Mouse (Mus musculus): ENCODE measurements around the gene Rpl38. TPM values are rescaled to one million over a fixed set of nuclear protein-coding genes. Genes with fewer than 3 reads are reported as not detected.
A peak's percentile ranks its signal among the peaks of the same experiment; 100 is the strongest.

Gene Rpl38
- total and polyA plus RNA-seq, 2 experiments from 2014 or later = 578 to 954 TPM

GRCm38 (mm10) chr11:114686221-114686959 lies 18.1 kb downstream of the Rpl38 start:
- DNase-seq (ENCODE audit: low spot score) (no peak), ATAC-seq (0 out of 2 replicates have a peak, but pooled peaks have one; percentile 22)
- no peaks in the 10 kb centered on the region for H3K36me3 ChIP-seq (ENCODE audit: insufficient read depth, low read length)
- no peaks in the 10 kb centered on the region for H3K27me3 ChIP-seq (ENCODE audit: insufficient read depth, low read length)
- no peak for TF ChIP-seq CTCF (IDR thresholded peaks at IDR 0.05; ENCODE audit: low read depth)
- WGBS = 85% methylated on average over 16 of the region's 16 CpGs
- H3K4me3 ChIP-seq (ENCODE audit: low read length) = no peak overlapping the region
- H3K9me3 ChIP-seq (ENCODE audit: low read length) = no peaks in the 10 kb centered on the region
- no peak overlapping the region for H3K4me2 ChIP-seq (ENCODE audit: low read depth, low read length)
- no peak overlapping the region for H3K9ac ChIP-seq (replicated peaks; ENCODE audit: low read length)
- H3K27ac ChIP-seq = peak overlapping the region; percentile 59; the same call in 1 of the 2 replicates
- no peaks in the 10 kb centered on the region; the same call in 1 of the 2 replicates for H3K4me1 ChIP-seq (ENCODE audit: insufficient read depth, low read length)

- peak; percentile 40 for DNase-seq (ENCODE audit: low spot score)
- 52% methylated on average over 10 of the region's 10 CpGs for WGBS
- H3K27ac ChIP-seq = no peak overlapping the region
Measured at GRCm38 (mm10) chr11:114687574-114688188, 19.4 kb downstream of the Rpl38 start.

GRCm38 (mm10) chr11:114688729-114689128 lies 20.4 kb downstream of the Rpl38 start:
- H3K27ac ChIP-seq = no peak overlapping the region
- ATAC-seq = no peak
- no peak for DNase-seq (ENCODE audit: low spot score)
- no peaks in the 10 kb centered on the region for H3K27me3 ChIP-seq (ENCODE audit: insufficient read depth, low read length)
- no peaks in the 10 kb centered on the region for H3K9me3 ChIP-seq (ENCODE audit: low read length)
- WGBS = 94% methylated on average over 2 of the region's 3 CpGs
- H3K4me2 ChIP-seq (ENCODE audit: low read depth, low read length) = no peak overlapping the region
- TF ChIP-seq CTCF (IDR thresholded peaks at IDR 0.05; ENCODE audit: low read depth) = no peak
- H3K4me3 ChIP-seq (ENCODE audit: low read length) = no peak overlapping the region
- no peak overlapping the region for H3K9ac ChIP-seq (replicated peaks; ENCODE audit: low read length)
- no peaks in the 10 kb centered on the region; the same call in 1 of the 2 replicates for H3K4me1 ChIP-seq (ENCODE audit: insufficient read depth, low read length)
- 0 out of 2 replicates have a peak, but pooled peaks cover 3% of the 10 kb centered on the region for H3K36me3 ChIP-seq (ENCODE audit: insufficient read depth, low read length)

More at GRCm38 (mm10) chr11:114687574-114688188, 19.4 kb downstream of the Rpl38 start:
- Histone ChIP-seq H3K4me1 (ENCODE audit: insufficient read depth, low read length) (no peaks in the 10 kb centered on the region; the same call in 1 of the 2 replicates), H3K36me3 (ENCODE audit: insufficient read depth, low read length) (0 out of 2 replicates have a peak, but pooled peaks cover 3% of the 10 kb centered on the region), H3K9me3 (ENCODE audit: low read length) (no peaks in the 10 kb centered on the region), H3K27me3 (ENCODE audit: insufficient read depth, low read length) (no peaks in the 10 kb centered on the region), H3K4me3 (ENCODE audit: low read length) (no peak overlapping the region), H3K9ac (replicated peaks; ENCODE audit: low read length) (no peak overlapping the region), H3K4me2 (ENCODE audit: low read depth, low read length) (no peak overlapping the region)
- ATAC-seq = no peak
- no peak for TF ChIP-seq CTCF (IDR thresholded peaks at IDR 0.05; ENCODE audit: low read depth)

GRCm38 (mm10) chr11:114690192-114690591 lies 21.9 kb downstream of the Rpl38 start:
- Histone ChIP-seq H3K36me3 (ENCODE audit: insufficient read depth, low read length) (0 out of 2 replicates have a peak, but pooled peaks cover 3% of the 10 kb centered on the region), H3K4me3 (ENCODE audit: low read length) (no peak overlapping the region), H3K9me3 (ENCODE audit: low read length) (no peaks in the 10 kb centered on the region), H3K27ac (no peak overlapping the region), H3K4me1 (ENCODE audit: insufficient read depth, low read length) (no peaks in the 10 kb centered on the region; the same call in 1 of the 2 replicates), H3K4me2 (ENCODE audit: low read depth, low read length) (no peak overlapping the region), H3K9ac (replicated peaks; ENCODE audit: low read length) (no peak overlapping the region), H3K27me3 (ENCODE audit: insufficient read depth, low read length) (no peaks in the 10 kb centered on the region)
- DNase-seq (ENCODE audit: low spot score) (no peak), ATAC-seq (no peak)
- TF ChIP-seq CTCF (IDR thresholded peaks at IDR 0.05; ENCODE audit: low read depth) = no peak
- WGBS = 87% methylated on average over 15 of the region's 15 CpGs

GRCm38 (mm10) chr11:114691454-114692182 lies 23.3 kb downstream of the Rpl38 start:
- Histone ChIP-seq H3K9ac (replicated peaks; ENCODE audit: low read length) (no peak overlapping the region), H3K27ac (no peak overlapping the region), H3K36me3 (ENCODE audit: insufficient read depth, low read length) (0 out of 2 replicates have a peak, but pooled peaks cover 3% of the 10 kb centered on the region), H3K27me3 (ENCODE audit: insufficient read depth, low read length) (no peaks in the 10 kb centered on the region), H3K9me3 (ENCODE audit: low read length) (no peaks in the 10 kb centered on the region), H3K4me3 (ENCODE audit: low read length) (no peak overlapping the region), H3K4me1 (ENCODE audit: insufficient read depth, low read length) (no peaks in the 10 kb centered on the region; the same call in 1 of the 2 replicates), H3K4me2 (ENCODE audit: low read depth, low read length) (no peak overlapping the region)
- TF ChIP-seq CTCF (IDR thresholded peaks at IDR 0.05; ENCODE audit: low read depth) = no peak
- DNase-seq (ENCODE audit: low spot score) = no peak
- ATAC-seq = no peak
- WGBS = 65% methylated on average over 6 of the region's 6 CpGs

- Histone ChIP-seq H3K9me3 (ENCODE audit: low read length) (no peaks in the 10 kb centered on the region), H3K36me3 (ENCODE audit: insufficient read depth, low read length) (0 out of 2 replicates have a peak, but pooled peaks cover 3% of the 10 kb centered on the region), H3K27me3 (ENCODE audit: insufficient read depth, low read length) (no peaks in the 10 kb centered on the region), H3K4me2 (ENCODE audit: low read depth, low read length) (no peak overlapping the region), H3K4me1 (ENCODE audit: insufficient read depth, low read length) (no peaks in the 10 kb centered on the region; the same call in 1 of the 2 replicates), H3K27ac (no peak overlapping the region), H3K9ac (replicated peaks; ENCODE audit: low read length) (no peak overlapping the region), H3K4me3 (ENCODE audit: low read length) (no peak overlapping the region)
- DNase-seq (ENCODE audit: low spot score) (no peak), ATAC-seq (no peak)
- no peak for TF ChIP-seq CTCF (IDR thresholded peaks at IDR 0.05; ENCODE audit: low read depth)
- WGBS = 39% methylated on average over 7 of the region's 7 CpGs
Measured at GRCm38 (mm10) chr11:114692601-114693000, 24.3 kb downstream of the Rpl38 start.

Measured in hindbrain, postnatal 0 days (tissue).